ENCODE assay signal across 8 mouse cellular contexts in genomic region chr4:117682463-117682862, GRCm38 (mm10). TPM values are rescaled to one million over a fixed set of nuclear protein-coding genes. Genes with fewer than 3 reads are reported as not detected.
DNase-seq lines count a peak whose midpoint lies in the region; ATAC-seq and TF ChIP-seq lines count a peak whose summit lies in the region.

No protein-coding gene starts in this region.

- H3K4me1 ChIP-seq in embryonic facial prominence, embryonic 14.5 days (ENCODE audit: control insufficient read depth, insufficient read depth, low read length): no peaks in the 10 kb centered on the region
- peaks cover 10% of the 10 kb centered on the region for H3K4me1 ChIP-seq in intestine, embryonic 15.5 days (replicated peaks)

- H3K4me3 ChIP-seq in left cerebral cortex, adult 2 months: peak overlapping the region; percentile 90
- peak overlapping the region; percentile 92 for H3K4me3 ChIP-seq in embryonic facial prominence, embryonic 14.5 days (ENCODE audit: low read depth, low read length)
- H3K4me3 ChIP-seq in intestine, embryonic 15.5 days (replicated peaks): peak overlapping the region; percentile 89
- peak overlapping the region; percentile 87 for H3K4me3 ChIP-seq in myocyte

- TF ChIP-seq CTCF in left cerebral cortex, adult 2 months (IDR thresholded peaks at IDR 0.05): no peak; the same call in 1 of the 2 replicates

- peaks cover 30% of the 10 kb centered on the region for H3K36me3 ChIP-seq in embryonic facial prominence, embryonic 14.5 days (ENCODE audit: control insufficient read depth, insufficient read depth, low read length)
- peaks cover 16% of the 10 kb centered on the region for H3K36me3 ChIP-seq in intestine, embryonic 15.5 days
- H3K36me3 ChIP-seq in myocyte (ENCODE audit: control insufficient read depth, insufficient read depth): peaks cover 4% of the 10 kb centered on the region

- H3K79me2 ChIP-seq in myocyte (ENCODE audit: control insufficient read depth, insufficient read depth): no peaks in the 10 kb centered on the region

- intact Hi-C loops in left cerebral cortex, adult 2 months (cut with DNase I): no loop called here
- intact Hi-C loops in left cerebral cortex, postnatal 14 days (cut with DNase I): no loop called here

- no peak for ATAC-seq in embryonic facial prominence, embryonic 14.5 days (ENCODE audit: low read depth)
- no peak for ATAC-seq in intestine, embryonic 15.5 days
- ATAC-seq in inflammation-experienced regulatory T-cells, adult 6 months: no peak

- DNase-seq in left cerebral cortex, adult 2 months (ENCODE audit: extremely low spot score in 1 of 2, low spot score in 2 of 2): no peak
- DNase-seq in left cerebral cortex, postnatal 14 days (ENCODE audit: low spot score in 2 of 2): no peak
- no peak for DNase-seq in embryonic facial prominence, embryonic 14.5 days (ENCODE audit: low spot score)
- DNase-seq in gastrocnemius, postnatal 10 days: no peak
- DNase-seq in cerebellum, adult 9-11 months: no peak

- H3K4me2 ChIP-seq in embryonic facial prominence, embryonic 14.5 days (ENCODE audit: low read depth, low read length): peak overlapping the region; percentile 93
- H3K4me2 ChIP-seq in intestine, embryonic 15.5 days (replicated peaks): peak overlapping the region; percentile 83
- peak overlapping the region; percentile 94 for H3K4me2 ChIP-seq in myocyte (ENCODE audit: low read depth)

- peak overlapping the region; percentile 83 for H3K27ac ChIP-seq in left cerebral cortex, adult 2 months
- 0 out of 2 replicates have a peak overlapping the region, but pooled peaks have one; percentile 11 for H3K27ac ChIP-seq in embryonic facial prominence, embryonic 14.5 days (replicated peaks; ENCODE audit: low read depth, low read length)
- no peak overlapping the region for H3K27ac ChIP-seq in intestine, embryonic 15.5 days

- TF ChIP-seq POLR2A in myocyte (IDR thresholded peaks at IDR 0.05; ENCODE audit: insufficient read length, low read depth): no peak

- H3K9ac ChIP-seq in embryonic facial prominence, embryonic 14.5 days (ENCODE audit: low read depth, low read length): peak overlapping the region; percentile 90
- H3K9ac ChIP-seq in intestine, embryonic 15.5 days: no peak overlapping the region; the same call in 1 of the 2 replicates

- no peaks in the 10 kb centered on the region for H3K27me3 ChIP-seq in embryonic facial prominence, embryonic 14.5 days (replicated peaks; ENCODE audit: control insufficient read depth, insufficient read depth, low read length)
- H3K27me3 ChIP-seq in intestine, embryonic 15.5 days (replicated peaks): no peaks in the 10 kb centered on the region
- H3K27me3 ChIP-seq in myocyte (ENCODE audit: control insufficient read depth, insufficient read depth, insufficient read length): peaks cover 14% of the 10 kb centered on the region

- peak overlapping the region; percentile 52 for H3ac ChIP-seq in myocyte (ENCODE audit: control insufficient read depth, insufficient read length)

- no peaks in the 10 kb centered on the region for H3K9me3 ChIP-seq in embryonic facial prominence, embryonic 14.5 days (ENCODE audit: control insufficient read depth, low read length)
- H3K9me3 ChIP-seq in intestine, embryonic 15.5 days: no peaks in the 10 kb centered on the region

TF ChIP-seq in myocyte, 11 proteins besides CTCF, POLR2A, EP300 and RAD21:
- TF ChIP-seq CEBPB (IDR thresholded peaks at IDR 0.05; ENCODE audit: insufficient read depth, poor library complexity, severe bottlenecking) (no peak), MYOG (IDR thresholded peaks at IDR 0.05; ENCODE audit: control insufficient read depth in 1 of 3, insufficient read depth in 1 of 3, insufficient read length in 2 of 3, low read depth in 2 of 3) (no peak), MYOD1 (IDR thresholded peaks at IDR 0.05; ENCODE audit: control insufficient read depth in 1 of 3, insufficient read length in 2 of 3, low read depth in 2 of 3) (no peak), TCF3 (IDR thresholded peaks at IDR 0.05; ENCODE audit: insufficient read length, low read depth) (no peak), USF1 (IDR thresholded peaks at IDR 0.05; ENCODE audit: low read depth) (no peak), POLR2AphosphoS2 (IDR thresholded peaks at IDR 0.05; ENCODE audit: insufficient read length, low read depth) (no peak), TCF12 (IDR thresholded peaks at IDR 0.05; ENCODE audit: insufficient read depth, poor library complexity, severe bottlenecking) (no peak), MAX (IDR thresholded peaks at IDR 0.05; ENCODE audit: low read depth) (no peak), REST (IDR thresholded peaks at IDR 0.05; ENCODE audit: insufficient read depth, insufficient read length) (no peak), E2F4 (IDR thresholded peaks at IDR 0.05; ENCODE audit: insufficient read depth) (no peak), SRF (IDR thresholded peaks at IDR 0.05; ENCODE audit: control insufficient read depth, insufficient read length, low read depth) (no peak)

RNA-seq across cellular contexts. Expression of gene Dmap1, which starts 0.4 kb away (rescaled TPM):
- total RNA-seq in left cerebral cortex, adult 2 months (2021): 10 to 100 TPM; 37.3 to 42.0 TPM
- 10 to 100 TPM; 35.9 to 36.0 TPM for total RNA-seq in left cerebral cortex, postnatal 14 days (2021)
- 56.2 and 66.1 TPM in 2 replicates for polyA plus RNA-seq in embryonic facial prominence, embryonic 14.5 days (2014; fragmentation: Nextera tagmentation; extraction: Ambion mirVana)
- 44.8 and 46.5 TPM in 2 replicates for polyA plus RNA-seq in intestine, embryonic 15.5 days (2015; fragmentation: Nextera tagmentation; extraction: Ambion mirVana)
- 28.0 TPM for polyA plus RNA-seq in myocyte (2012; fragmentation: generic; extraction: Trizol)
- total RNA-seq in gastrocnemius, postnatal 10 days (2021): 10 to 100 TPM; 18.8 to 22.7 TPM
- 10 to 100 TPM; 19.5 to 27.7 (median 21.6) TPM for polyA plus RNA-seq in inflammation-experienced regulatory T-cells, adult 6 months (2017; shearing (Covaris generic))

RNA-seq across cellular contexts. Expression of gene Gm12845, which starts 41.7 kb away (rescaled TPM):
- total RNA-seq in left cerebral cortex, adult 2 months (2021): not detected
- not detected for total RNA-seq in left cerebral cortex, postnatal 14 days (2021)
- polyA plus RNA-seq in embryonic facial prominence, embryonic 14.5 days (2014; fragmentation: Nextera tagmentation; extraction: Ambion mirVana): not detected in 2 replicates
- polyA plus RNA-seq in intestine, embryonic 15.5 days (2015; fragmentation: Nextera tagmentation; extraction: Ambion mirVana): not detected in 2 replicates
- polyA plus RNA-seq in myocyte (2012; fragmentation: generic; extraction: Trizol): not detected
- total RNA-seq in gastrocnemius, postnatal 10 days (2021): not detected
- polyA plus RNA-seq in inflammation-experienced regulatory T-cells, adult 6 months (2017; shearing (Covaris generic)): not detected
